Mouse (Mus musculus) urinary bladder, postnatal 25 days (tissue): ENCODE measurements around the gene Jpt1.
"Not testable (repeated sequence)": the region's sequence is repeated elsewhere in the genome, so short reads cannot be mapped to it uniquely, and the experiment has no call there.

Experiments used
- DNase-seq: peaks from one replicate; pipeline ENCODE4 v3.0.0; 2022; ENCODE audit warnings: low spot score

Jpt1 gene

DNA sequence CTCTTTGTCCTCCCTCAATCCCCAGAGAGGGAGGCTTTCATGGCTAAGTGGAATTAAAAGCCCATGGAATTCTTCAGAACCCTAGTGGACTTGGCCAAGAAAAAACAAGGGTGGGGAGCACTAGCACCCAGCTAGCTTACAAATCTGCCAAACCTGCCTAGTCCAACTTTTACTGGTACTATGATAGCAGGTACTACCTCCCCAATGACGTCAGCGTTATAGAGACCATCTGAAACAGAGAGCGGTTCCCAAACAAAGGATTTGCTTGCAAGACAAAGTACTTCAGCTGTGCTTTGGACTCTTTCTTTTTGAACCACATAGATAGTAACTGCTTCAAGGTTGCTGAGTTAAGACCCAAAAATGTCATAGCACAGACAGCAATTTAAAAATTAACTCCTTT, 2.2 kb downstream of the Jpt1 start:
- no peak for DNase-seq

GRCm38 (mm10) chr11:115511121-115511520, 3.1 kb downstream of the Jpt1 start:
- DNase-seq = no peak

- DNase-seq = no peak
These were observed 3.7 kb downstream of the Jpt1 start for GRCm38 (mm10) chr11:115510507-115510888.

DNA sequence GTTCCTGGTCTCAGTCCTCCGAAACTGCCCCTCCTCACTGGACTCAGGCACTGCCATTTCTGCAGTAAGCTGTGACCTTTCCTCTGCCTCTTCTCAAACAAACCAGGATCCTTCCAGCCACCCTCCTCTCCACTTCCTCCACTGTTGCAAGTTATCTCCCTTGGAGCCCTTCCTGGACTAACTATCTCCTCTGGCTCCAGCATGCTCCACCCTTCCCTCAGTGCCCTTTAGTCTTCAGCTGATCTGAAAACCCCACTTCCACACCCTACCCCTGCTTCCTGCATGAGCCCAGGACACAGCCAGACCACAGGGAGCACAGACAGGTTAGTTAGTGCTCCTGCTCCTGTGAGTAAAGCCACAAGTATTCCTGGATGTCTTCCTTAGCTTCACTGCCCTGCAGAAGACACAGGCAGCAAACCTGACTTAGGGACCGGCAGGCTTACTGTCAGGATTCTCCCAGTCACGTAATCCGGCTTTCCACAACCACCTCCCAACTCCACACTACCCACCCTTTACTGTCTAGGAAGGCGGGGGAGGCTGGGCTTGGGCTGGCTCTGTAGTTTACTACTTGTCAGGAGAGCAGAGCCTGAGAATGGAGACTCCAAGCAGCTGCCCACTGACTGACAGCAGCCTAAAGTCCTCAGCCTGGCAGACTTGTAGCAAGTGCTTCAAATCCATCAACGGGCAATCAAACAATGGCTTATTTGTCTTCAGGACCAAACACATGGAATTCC, 4.2 kb downstream of the Jpt1 start:
- DNase-seq = no peak

DNA sequence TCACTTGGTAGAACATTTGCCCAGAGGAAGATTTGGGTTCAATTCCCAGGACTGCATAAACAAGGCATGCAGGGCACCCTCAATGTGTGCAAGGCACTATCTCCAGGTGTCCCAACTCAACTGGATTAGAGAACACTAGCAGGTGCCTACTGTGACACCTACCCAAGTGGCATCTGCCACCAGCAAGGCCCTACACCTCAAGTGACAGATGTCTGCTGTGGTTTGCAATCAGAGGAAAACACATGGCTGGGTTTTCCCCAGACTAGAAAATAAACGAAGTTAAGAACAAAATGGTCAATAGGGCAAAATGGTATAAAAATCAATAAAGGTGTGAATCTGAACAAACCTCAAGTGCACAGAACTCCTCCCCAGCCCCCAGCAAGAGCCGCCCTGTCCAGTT, 6.1 kb downstream of the Jpt1 start:
- DNase-seq = no peak

DNA sequence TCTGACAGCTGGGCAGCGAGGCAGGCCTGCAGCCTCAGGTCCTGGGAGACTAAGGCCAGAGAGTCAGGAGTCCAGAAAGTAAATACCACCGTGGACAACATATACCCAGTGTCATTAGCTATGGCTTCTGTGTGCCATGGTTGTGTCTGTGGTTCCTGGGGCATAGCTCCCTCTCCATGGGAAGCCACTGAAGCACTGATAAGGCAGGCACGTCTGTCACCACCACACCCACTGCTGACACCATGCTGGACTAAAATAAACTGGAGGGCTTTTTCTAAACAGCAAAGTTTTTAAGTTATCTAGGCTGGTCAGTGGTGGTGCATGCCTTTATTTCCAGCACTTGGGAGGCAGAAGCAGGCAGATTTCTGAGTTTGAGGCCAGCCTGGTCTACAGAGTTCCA, 7.6 kb downstream of the Jpt1 start:
- DNase-seq = no peak

- DNase-seq = no peak
These were observed 11.6 kb downstream of the Jpt1 start for GRCm38 (mm10) chr11:115502636-115503035.

DNA sequence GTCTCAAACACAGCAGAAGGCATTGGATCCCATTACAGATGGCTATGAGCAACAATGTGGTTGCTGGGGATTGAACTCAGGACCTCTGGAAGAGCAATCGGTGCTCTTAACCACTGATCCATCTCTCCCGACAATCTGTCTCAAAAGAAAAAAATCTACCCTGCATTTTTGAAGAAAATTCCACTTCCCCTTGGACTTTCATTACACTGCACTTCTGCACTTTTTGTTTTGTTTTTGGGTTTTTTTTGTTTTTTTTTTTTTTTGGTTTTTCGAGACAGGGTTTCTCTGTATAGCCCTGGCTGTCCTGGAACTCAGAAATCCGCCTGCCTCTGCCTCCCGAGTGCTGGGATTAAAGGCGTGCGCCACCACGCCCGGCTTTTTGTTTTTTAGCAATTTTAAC, 17.6 kb downstream of the Jpt1 start:
- DNase-seq = not testable (repeated sequence)

GRCm38 (mm10) chr11:115492387-115492786, 21.8 kb downstream of the Jpt1 start:
- DNase-seq = no peak

DNA sequence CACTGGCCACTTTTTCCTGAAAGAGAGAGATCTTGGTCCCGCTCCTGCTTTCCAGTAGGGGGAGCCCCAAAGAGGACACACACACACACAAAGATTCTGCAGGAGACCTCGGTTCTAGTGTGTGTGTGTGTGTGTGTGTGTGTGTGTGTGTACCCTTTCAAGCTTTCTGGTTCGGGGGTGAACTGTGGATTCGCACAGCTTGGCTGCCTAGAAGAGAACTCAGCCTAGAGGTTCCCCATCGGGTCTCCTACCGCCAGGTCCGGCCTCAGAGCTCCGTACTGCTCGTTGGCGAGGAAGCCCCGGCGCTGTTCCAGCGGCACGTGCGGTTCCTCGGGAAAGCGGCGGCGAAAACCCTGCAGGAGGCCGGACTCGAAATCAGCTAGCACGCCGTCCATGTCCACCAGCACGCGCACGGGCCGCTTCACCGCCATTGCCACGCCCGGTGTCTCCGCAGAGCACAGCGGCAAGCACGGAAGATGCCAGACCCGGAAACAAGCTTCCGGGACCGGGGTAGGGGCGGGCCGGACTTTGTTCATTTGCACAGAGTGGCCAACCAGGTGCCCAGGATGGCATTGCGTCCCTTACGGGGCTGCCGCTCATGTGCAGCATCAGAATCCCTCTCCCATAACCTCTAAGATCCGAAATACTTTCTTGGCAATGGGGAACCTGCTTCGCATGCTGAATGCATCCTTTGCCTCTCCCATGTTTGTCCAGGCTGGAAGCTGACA, 22.7 kb downstream of the Jpt1 start, which contains the start of gene Nt5c:
Nt5c (minus strand) TSS at position 507 of the 728 bp plus-strand sequence.
- DNase-seq = peak; percentile 70

DNA sequence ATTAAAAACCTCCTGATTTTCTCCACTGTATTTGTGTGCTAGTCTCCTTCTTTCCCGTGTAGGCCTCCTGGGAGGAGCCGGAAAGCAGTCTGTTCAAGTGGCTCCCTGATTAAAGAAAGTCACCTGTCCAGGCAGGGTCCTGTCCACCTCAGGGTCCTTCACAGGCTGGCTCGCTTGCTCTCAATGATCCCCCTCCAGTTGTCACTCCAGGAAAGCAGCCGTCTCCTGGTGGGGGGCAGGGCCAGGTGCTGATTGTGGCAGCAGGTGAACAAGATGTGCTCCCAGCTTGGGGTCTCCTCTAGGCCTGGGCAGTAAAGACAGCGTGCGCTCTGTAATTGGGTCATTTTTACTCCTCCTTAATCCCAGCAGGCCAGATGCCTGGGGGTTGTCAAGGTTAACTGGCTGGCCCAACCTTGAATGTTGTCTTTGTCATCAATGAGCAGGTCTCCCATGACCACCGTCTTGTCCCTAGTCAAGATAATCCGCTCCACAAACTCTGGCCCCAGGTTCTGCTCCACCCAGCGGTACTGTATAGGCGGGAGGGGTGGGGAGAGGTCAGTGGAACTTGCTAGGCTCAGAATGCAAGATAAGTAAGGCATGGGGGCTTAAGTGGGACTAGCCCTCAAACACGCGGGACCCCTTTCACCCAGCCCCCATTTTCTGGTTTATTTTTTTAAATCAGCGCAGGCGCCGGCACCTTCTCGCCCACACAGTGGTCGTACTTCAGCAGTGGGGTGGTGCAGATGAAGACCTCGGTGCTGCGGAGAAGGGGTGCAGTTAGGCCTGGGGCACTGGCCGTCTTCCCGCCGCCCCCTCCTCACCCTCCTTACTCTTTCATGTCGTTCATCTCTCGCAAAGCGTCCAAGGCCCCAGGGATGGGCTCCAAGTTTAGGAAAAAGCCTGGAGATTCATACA, 23.5 kb downstream of the Jpt1 start:
- no peak for DNase-seq

DNA sequence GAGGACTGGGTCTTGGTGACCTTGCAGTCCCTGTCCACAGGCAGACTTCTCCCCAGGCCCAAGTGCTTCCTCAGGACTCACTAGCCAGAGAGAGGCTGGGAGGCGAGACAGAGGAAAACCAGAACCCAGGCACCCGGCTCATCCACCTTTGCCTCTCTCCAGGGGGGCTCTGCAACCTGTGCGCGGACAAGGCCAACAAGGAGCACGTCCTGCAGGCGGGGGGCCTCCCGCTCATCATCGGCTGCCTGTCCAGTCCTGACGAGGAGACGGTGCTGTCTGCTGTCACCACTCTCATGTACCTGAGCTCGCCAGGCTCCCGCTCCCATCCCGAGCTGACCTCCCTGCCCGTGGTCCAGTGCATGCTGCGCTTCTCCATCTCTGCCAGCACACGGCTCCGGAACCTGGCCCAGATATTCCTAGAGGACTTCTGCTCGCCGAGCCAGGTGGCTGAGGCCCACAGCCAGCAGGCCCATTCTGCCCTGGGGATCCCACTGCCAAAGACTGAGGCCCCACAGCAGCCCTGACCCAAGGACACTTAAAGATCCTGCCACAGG, 25.6 kb downstream of the Jpt1 start:
- DNase-seq = no peak

DNA sequence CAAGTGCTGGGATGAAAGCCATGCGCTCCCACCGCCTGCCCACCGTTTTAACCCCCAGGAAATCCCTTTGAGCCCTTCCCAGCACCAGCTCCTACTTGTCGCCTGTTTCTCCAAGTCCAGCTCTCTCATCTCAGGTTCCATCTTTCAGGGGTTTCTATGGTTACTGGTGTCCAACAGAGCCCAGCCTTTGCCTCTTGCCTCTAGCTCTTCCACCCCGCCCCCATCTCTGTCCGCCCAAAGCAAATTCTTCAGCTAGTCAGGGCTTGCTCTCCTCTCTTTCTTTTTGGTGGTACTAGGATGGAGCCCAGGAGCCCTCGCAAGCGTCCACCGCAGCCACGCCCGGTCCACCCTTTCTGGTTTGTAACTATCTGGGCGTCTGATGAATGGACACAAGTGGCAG, 29.0 kb downstream of the Jpt1 start:
- no peak for DNase-seq

DNA sequence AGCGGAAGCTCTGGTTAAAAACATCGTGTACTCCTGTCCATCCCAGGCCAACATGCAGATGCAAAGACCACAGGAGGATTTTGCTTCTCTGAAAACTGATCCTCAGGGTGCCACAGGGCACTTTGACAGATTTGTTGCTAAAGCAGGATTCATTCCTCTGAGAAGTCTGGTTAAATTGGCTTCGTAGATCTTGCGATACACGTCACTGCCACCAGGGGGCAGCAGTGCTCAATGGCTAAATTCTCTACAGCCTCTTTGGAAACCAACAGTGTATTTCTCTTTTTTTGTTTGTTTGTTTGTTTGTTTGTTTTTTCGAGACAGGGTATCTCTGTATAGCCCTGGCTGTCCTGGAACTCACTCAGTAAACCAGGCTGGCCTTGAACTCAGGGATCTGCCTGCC, 30.5 kb downstream of the Jpt1 start:
- peak; percentile 79 for DNase-seq

DNA sequence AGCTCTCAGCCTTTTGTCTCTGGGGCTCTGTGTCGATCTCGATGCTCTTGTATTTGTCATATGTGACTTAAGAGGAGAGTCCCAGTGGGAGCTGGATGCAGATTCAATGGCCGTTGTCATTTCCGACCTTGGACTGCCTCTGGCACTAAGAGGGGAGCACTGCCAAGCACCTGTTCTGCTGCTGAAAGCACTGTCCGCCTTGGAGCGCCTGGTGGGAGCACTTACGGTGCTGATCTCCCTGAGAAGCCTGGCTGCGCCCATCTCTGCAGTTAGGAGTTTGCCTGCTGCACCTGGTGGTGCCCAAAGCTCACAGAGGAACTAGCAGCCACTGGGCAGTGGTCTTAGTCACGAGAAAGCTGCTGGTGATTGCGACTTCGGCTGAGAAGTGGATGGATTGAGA, 30.9 kb downstream of the Jpt1 start:
- DNase-seq = no peak

DNA sequence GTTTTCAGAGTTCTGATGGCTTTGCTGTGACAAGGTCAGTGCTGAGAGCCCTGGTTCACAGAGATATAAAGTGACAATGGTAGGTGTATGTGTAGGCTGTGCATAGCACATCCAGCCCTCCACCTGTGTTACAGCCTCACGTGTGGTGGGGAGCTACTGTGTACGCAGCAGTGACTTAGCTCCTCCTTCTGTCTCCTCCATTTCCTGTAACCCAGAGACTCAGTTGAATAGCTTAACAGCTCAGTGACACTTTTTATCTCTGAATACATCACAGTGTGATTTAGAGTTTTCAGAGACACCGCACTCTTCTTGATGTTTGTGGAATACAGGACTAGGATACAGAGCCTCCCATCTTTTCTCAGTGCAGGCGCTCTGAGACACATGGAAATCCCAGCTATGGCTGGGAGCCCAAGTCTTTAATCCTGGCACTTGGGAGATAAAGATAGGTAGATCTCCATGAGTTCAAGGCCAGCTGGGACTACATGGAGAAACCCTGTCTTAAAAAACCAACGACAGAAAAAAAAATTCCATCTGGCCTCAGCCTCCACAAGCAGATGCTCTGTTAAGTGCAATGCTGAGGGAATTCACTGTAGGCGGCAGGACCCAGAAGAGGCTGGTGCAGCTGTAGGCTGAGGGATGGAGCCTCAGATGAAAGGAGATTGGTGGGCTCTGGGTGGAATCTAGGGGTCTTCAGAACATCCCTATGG, 32.5 kb downstream of the Jpt1 start:
- DNase-seq = no peak

DNA sequence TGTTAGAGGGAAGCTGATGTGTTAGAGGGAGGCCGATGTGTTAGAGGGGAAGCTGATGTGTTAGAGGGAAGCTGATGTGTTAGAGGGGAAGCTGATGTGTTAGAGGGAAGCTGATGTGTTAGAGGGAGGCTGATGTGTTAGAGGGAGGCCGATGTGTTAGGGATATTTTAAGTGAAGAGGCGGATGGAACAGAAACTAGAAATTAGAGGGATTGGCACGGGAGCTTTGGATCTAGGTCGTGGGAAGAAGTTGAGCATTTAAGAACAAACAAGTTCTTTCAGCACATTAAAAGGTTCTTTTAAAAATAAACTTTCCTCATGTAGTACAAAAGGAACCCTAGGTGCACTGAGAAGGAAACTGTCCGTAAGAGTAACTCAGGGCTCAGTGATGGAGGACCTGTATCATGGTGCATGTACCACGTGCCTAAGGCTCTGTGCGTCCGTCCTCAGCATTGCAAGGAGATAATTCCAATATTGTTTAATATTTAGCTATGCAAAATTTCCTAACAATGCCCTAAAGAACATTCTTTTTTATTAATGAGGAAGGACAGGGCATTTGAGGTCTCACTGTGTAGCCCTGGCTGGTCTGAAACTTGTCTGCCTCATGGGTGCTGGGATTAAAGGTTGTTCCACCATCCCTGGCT, 35.8 kb downstream of the Jpt1 start:
- DNase-seq = no peak

DNA sequence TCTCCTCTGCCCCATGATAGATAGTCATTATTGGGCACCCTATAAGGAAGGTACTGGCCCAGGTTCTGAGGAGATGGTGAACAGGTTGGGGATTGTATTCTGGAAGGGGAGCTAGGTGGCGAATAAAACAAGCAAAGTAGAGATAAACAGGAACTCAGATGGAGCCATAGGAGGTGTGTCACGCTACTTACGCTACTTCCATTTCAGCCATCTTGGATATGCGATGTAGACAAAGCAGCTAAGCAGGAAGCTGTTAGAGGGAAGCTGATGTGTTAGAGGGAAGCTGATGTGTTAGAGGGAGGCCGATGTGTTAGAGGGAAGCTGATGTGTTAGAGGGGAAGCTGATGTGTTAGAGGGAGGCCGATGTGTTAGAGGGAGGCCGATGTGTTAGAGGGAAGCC, 36.8 kb downstream of the Jpt1 start:
- DNase-seq = not testable (repeated sequence)

GRCm38 (mm10) chr11:115476630-115477029, 37.6 kb downstream of the Jpt1 start:
- DNase-seq = not testable (repeated sequence)

- no peak for DNase-seq
These were observed 38.4 kb downstream of the Jpt1 start for GRCm38 (mm10) chr11:115475758-115476237.
